Mouse (Mus musculus) midbrain, embryonic 11.5 days (tissue): ENCODE data around the gene Gm12166. TPM values are rescaled to one million over a fixed set of nuclear protein-coding genes. Genes with fewer than 3 reads are reported as not detected.

Experiments used
- ATAC-seq: fragments of 200-750 bp; cut with Nextera tagmentation; 2 replicates; pipeline ENCODE4 v1.8.0; 2017; ENCODE audit warnings: moderate TSS enrichment, moderate library complexity; ENCODE audit not compliant: low FRiP score
- DNase-seq: peaks from one replicate; pipeline ENCODE4 v3.0.0; 2015; ENCODE audit warnings: low spot score; ENCODE audit errors: missing footprints
- H3K27ac ChIP-seq: fragments of 300-500 bp; sonication (generic); 2 replicates; pipeline ENCODE4 v1.5.1; 2014; ENCODE audit warnings: low read depth, low read length
- H3K27me3 ChIP-seq: fragments of 300-500 bp; sonication (generic); 2 replicates; pipeline ENCODE4 v1.6.1; 2014; ENCODE audit warnings: mild to moderate bottlenecking, low read length, moderate library complexity, mixed read lengths; ENCODE audit not compliant: control insufficient read depth, insufficient read depth
- H3K36me3 ChIP-seq: fragments of 300-500 bp; sonication (generic); 2 replicates; pipeline ENCODE4 v1.6.1; 2014; ENCODE audit warnings: mild to moderate bottlenecking, low read length, moderate library complexity, mixed read lengths; ENCODE audit not compliant: control insufficient read depth, insufficient read depth
- H3K4me1 ChIP-seq: fragments of 300-500 bp; sonication (generic); 2 replicates; pipeline ENCODE4 v1.6.1; 2014; ENCODE audit warnings: low read length; ENCODE audit not compliant: control insufficient read depth, insufficient read depth
- H3K4me2 ChIP-seq: fragments of 300-500 bp; sonication (generic); 2 replicates; pipeline ENCODE4 v1.6.1; 2014; ENCODE audit warnings: mild to moderate bottlenecking, moderate library complexity
- H3K4me3 ChIP-seq: fragments of 300-500 bp; sonication (generic); 2 replicates; pipeline ENCODE4 v1.5.1; 2014; ENCODE audit warnings: low read depth, low read length
- H3K9ac ChIP-seq: fragments of 300-500 bp; sonication (generic); 2 replicates; pipeline ENCODE4 v1.6.1; 2014; ENCODE audit warnings: low read length
- H3K9me3 ChIP-seq: fragments of 300-500 bp; sonication (generic); 2 replicates; pipeline ENCODE4 v1.6.1; 2016; ENCODE audit warnings: low read length; ENCODE audit not compliant: control insufficient read depth
- WGBS: fragments of 180-500 bp; shearing (Covaris S2); extraction: QIAGEN DNeasy Blood & Tissue Kit; methylation state at CpG from one replicate; pipeline ENCODE4 v1.1.7; 2014; 5-methylcytosine and 5-hydroxymethylcytosine counted together
- polyA plus RNA-seq: library from polyadenylated mRNA; unstranded; fragments of >200 nt; fragmentation: Nextera tagmentation; extraction: Ambion mirVana; gene quantifications from 2 replicates; pipeline ENCODE4 v1.2.1, GENCODE M21; 2014

The Gm12166 gene
- polyA plus RNA-seq, 1 experiment from 2014 or later = 2.5 TPM

DNA sequence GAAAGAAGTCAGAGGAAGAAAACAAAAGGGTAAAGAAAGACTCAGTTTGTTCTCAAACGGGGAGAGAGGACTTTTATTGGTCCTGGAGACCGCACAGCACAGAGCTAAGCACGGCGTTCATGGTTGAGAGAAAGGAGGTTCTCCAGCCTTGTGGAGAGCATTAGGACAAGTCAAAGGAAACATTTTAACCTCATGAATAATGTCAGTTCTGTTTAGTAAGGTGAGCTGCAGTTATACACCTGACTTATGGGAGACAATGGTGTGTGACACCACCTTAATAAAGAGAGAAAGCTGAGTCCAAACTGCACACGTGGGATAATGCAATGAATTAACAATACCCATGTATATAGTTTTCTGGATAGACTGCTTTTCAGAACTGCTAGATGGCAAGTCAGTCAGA lies 7.3 kb downstream of the Gm12166 start:
- Histone ChIP-seq H3K4me1 (no peaks in the 10 kb centered on the region), H3K9ac (no peak overlapping the region), H3K27ac (no peak overlapping the region), H3K9me3 (no peaks in the 10 kb centered on the region), H3K27me3 (no peaks in the 10 kb centered on the region), H3K36me3 (no peaks in the 10 kb centered on the region), H3K4me2 (no peak overlapping the region), H3K4me3 (no peak overlapping the region)
- DNase-seq = peak; percentile 73
- 92% methylated on average over 5 of the region's 5 CpGs for WGBS
- ATAC-seq = no peak

DNA sequence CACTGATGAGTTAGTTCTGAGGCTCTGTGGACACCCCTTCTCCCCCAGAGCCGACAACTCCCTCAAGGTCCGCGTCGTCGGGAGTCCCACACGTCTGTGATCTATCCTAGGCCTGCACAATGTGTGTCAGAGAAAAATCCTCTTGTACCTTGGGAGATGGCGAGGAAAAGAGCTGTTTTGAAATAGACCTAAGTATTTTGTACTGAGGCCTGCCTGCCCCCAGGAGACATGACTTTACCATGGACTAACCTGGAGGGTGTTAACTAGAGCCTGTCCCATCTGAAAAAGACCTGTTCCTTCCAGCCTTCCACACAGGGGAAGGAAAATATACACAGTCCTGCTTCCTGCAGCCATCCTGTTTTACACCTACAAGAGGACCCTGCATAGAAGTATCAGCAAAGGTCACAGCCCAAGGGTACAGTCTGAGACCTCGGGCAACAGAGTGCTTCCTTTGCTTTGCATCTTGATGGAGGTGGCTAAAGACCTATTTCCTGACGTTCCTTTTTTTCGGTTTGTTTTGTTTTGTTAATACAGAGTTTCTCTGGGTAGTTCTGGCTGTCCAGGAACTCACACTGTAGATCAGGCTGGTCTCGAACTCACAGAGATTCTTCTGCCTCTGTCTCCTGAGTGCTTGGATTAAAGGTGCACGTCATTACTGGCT lies 10.4 kb downstream of the Gm12166 start:
- ATAC-seq (no peak), DNase-seq (peak; percentile 61)
- Histone ChIP-seq H3K27ac (no peak overlapping the region), H3K9ac (no peak overlapping the region), H3K36me3 (no peaks in the 10 kb centered on the region), H3K27me3 (no peaks in the 10 kb centered on the region), H3K9me3 (no peaks in the 10 kb centered on the region), H3K4me1 (no peaks in the 10 kb centered on the region), H3K4me3 (no peak overlapping the region), H3K4me2 (no peak overlapping the region)
- 82% methylated on average over 12 of the region's 12 CpGs for WGBS

DNA sequence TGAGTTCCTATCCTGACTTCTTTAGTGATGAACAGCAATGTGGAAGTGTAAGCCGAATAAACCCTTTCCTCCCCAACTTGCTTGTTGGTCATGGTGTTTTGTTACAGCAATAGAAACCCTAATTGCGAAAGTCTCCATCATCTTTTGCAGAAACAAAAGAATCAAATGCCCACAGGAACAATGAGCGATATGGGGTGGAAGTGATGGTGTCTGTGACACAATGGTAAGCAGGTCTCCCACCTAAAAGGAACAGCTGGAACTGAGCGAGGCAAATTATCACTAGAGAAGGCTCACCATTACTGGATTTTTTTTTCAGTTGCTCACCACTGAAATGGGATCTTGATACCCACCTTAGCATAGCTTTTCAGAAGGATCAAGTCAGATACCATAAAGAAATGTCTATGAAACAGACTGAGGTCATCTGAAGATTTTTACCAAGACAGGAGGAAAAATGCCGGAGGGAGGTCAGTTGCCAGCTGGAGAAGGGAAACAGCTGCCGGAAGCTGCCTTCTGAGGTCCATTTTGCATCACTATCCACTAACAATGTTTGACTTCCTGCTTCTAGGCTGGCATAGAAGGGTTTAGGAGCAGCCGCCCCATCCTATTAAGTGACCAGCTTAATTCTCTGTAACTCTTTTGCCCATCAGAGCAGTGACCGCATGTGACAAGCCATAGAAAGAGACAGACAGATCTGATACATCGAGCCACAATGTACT lies 11.1 kb downstream of the Gm12166 start:
- H3K27ac ChIP-seq = no peak overlapping the region
- WGBS = 88% methylated on average over 9 of the region's 9 CpGs
- no peaks in the 10 kb centered on the region for H3K4me1 ChIP-seq
- H3K9ac ChIP-seq = no peak overlapping the region
- DNase-seq (no peak), ATAC-seq (no peak)
- no peaks in the 10 kb centered on the region for H3K27me3 ChIP-seq
- H3K9me3 ChIP-seq = no peaks in the 10 kb centered on the region
- H3K36me3 ChIP-seq = no peaks in the 10 kb centered on the region
- no peak overlapping the region for H3K4me3 ChIP-seq
- no peak overlapping the region for H3K4me2 ChIP-seq

DNA sequence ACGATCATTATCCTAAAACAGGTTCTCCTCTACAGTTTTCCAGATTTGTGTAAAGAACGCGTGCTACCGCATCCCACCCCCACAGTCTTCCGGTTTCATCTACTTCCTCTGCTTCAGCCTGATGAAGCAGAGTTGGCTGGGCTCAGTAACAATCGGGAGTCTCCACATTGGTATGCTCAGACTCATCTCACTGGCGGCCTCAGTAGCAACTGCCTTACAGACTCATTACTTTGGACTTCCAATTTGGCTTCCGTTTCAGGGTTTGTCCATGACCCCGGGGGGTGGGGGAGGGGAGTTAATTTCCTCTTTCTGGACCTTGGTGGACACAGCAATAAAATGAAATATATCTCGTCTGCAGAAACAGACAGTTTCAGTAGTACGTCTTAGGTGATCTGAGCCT lies 12.8 kb downstream of the Gm12166 start:
- no peak overlapping the region for H3K4me2 ChIP-seq
- no peak overlapping the region for H3K4me3 ChIP-seq
- DNase-seq = no peak
- H3K4me1 ChIP-seq = no peaks in the 10 kb centered on the region
- H3K27me3 ChIP-seq = no peaks in the 10 kb centered on the region
- H3K27ac ChIP-seq = no peak overlapping the region
- H3K9ac ChIP-seq = no peak overlapping the region
- H3K36me3 ChIP-seq = no peaks in the 10 kb centered on the region
- H3K9me3 ChIP-seq = no peaks in the 10 kb centered on the region
- ATAC-seq = no peak
- WGBS = 82% methylated on average over 11 of the region's 11 CpGs

DNA sequence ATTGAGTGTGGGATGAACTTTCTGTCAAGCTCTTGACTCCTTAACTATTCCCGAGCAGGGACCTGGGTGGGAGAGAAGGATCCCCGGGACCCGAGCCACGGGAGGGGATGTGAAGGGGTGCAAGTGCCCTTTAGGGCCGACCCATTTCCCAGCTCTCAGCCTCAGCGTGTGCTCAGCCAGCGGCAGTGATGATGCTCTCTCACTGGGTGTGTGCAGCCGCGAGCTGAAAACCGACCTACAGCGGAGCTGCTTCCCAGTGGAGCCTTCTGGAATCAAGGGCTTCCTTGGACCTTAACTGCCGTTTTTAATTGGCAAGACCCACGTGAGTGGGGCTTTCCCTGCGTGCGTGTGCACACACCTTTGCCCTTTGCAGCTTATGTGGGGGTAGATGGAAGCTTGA lies 13.2 kb downstream of the Gm12166 start:
- Histone ChIP-seq H3K9me3 (no peaks in the 10 kb centered on the region), H3K4me1 (no peaks in the 10 kb centered on the region), H3K27me3 (no peaks in the 10 kb centered on the region), H3K36me3 (no peaks in the 10 kb centered on the region), H3K4me2 (no peak overlapping the region), H3K27ac (no peak overlapping the region), H3K4me3 (no peak overlapping the region), H3K9ac (no peak overlapping the region)
- DNase-seq (peak; percentile 75), ATAC-seq (no peak)
- 80% methylated on average over 15 of the region's 15 CpGs for WGBS

DNA sequence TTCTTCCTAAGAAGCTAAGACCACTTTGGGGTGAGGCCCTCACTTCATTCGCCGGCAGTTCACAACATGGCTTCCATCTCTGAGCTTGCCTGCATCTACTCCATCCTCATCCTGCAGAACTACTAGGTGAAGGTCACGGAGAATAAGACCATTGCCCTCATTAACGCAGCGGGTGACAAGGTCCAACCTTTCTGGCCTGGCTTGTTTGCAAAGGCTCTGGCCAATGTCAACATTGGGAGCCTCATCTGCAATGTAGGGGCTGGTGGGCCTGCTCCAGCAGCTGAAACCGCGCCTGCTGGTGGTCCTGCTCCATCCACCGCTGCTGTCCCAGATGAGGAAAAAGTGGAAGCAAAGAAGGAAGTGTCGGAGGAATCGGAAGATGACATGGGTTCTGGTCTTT lies 15.7 kb downstream of the Gm12166 start:
- Histone ChIP-seq H3K9ac (no peak overlapping the region), H3K4me2 (no peak overlapping the region), H3K4me1 (no peaks in the 10 kb centered on the region), H3K9me3 (no peaks in the 10 kb centered on the region), H3K36me3 (no peaks in the 10 kb centered on the region), H3K4me3 (no peak overlapping the region), H3K27ac (no peak overlapping the region), H3K27me3 (no peaks in the 10 kb centered on the region)
- ATAC-seq (no peak), DNase-seq (no peak)
- 88% methylated on average over 10 of the region's 10 CpGs for WGBS

DNA sequence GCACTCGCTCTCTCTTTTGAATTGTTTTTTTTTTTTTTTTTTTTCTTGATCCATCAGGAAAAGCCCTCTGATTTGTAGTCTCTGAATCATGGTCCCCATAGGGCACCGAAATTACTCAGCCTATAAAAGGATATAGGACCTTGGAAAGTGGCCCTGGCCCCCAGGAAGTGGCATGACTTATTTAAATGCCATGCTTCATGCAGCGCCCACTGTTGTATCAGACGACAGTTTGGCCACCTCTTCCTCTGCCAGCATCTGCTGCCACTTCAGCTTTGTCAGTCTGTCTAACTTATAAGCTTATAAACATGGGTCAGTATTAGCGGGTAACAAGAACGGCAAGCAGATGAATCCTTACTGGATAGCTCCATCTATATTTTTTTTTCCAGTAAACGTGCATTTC lies 19.2 kb downstream of the Gm12166 start:
- Histone ChIP-seq H3K9me3 (no peaks in the 10 kb centered on the region), H3K27ac (no peak overlapping the region), H3K36me3 (no peaks in the 10 kb centered on the region), H3K27me3 (no peaks in the 10 kb centered on the region), H3K4me3 (no peak overlapping the region), H3K9ac (no peak overlapping the region), H3K4me2 (no peak overlapping the region), H3K4me1 (no peaks in the 10 kb centered on the region)
- no peak for ATAC-seq
- 91% methylated on average over 7 of the region's 7 CpGs for WGBS
- peak; percentile 44 for DNase-seq

DNA sequence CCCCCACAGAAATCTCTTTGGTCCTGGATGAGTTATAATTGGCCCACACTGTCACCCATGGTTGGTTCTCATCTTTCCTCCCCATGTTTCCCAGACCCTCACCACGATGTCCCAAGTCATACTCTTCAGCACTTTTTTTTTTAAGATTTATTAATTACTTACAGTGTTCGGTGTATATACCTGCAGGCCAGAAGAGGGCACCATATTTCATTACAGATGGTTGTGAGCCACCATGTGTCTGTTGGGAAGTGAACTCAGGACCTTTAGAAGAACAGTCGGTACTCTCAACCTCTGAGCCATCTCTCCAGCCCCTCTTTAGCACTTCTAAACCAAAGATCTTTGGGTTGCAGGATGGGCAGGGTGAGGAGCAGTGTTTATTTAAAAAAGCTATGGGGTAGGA lies 20.7 kb downstream of the Gm12166 start:
- H3K36me3 ChIP-seq = no peaks in the 10 kb centered on the region
- DNase-seq (peak; percentile 17), ATAC-seq (no peak)
- no peak overlapping the region for H3K4me2 ChIP-seq
- H3K9ac ChIP-seq = no peak overlapping the region
- H3K27me3 ChIP-seq = no peaks in the 10 kb centered on the region
- H3K9me3 ChIP-seq = no peaks in the 10 kb centered on the region
- H3K4me3 ChIP-seq = no peak overlapping the region
- no peak overlapping the region for H3K27ac ChIP-seq
- H3K4me1 ChIP-seq = no peaks in the 10 kb centered on the region
- WGBS = 69% methylated on average over 3 of the region's 3 CpGs

DNA sequence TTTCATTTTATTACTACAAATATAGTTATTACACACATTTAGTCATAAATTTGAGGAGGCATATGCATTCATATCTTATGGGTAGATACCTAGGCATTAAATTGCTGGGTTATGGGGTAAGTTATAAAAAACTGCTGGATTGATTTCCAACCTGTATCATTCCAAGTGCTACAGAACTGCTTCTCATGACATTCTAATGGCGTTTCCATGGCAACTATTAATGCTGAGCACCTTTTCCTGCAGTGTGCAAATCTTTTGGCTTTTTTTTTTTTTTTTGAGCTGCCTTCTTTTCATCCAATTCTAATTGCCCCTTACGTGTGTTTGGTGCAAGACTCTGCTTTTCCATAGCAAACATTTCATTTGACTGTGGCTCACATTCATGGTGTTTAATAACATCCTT lies 22.1 kb downstream of the Gm12166 start:
- Histone ChIP-seq H3K9ac (no peak overlapping the region), H3K4me3 (no peak overlapping the region), H3K36me3 (no peaks in the 10 kb centered on the region), H3K4me1 (no peaks in the 10 kb centered on the region), H3K27ac (no peak overlapping the region), H3K9me3 (no peaks in the 10 kb centered on the region), H3K4me2 (no peak overlapping the region), H3K27me3 (no peaks in the 10 kb centered on the region)
- DNase-seq = peak; percentile 51
- 60% methylated on average over 2 of the region's 2 CpGs for WGBS
- ATAC-seq = no peak
